Mouse (Mus musculus) T-cell, adult 2 months (primary cell): ENCODE data around the gene Atn1.

Source experiments
- DNase-seq: peaks from one replicate; pipeline ENCODE4 v3.0.0; 2022; ENCODE audit warnings: low spot score

Atn1 gene

DNA sequence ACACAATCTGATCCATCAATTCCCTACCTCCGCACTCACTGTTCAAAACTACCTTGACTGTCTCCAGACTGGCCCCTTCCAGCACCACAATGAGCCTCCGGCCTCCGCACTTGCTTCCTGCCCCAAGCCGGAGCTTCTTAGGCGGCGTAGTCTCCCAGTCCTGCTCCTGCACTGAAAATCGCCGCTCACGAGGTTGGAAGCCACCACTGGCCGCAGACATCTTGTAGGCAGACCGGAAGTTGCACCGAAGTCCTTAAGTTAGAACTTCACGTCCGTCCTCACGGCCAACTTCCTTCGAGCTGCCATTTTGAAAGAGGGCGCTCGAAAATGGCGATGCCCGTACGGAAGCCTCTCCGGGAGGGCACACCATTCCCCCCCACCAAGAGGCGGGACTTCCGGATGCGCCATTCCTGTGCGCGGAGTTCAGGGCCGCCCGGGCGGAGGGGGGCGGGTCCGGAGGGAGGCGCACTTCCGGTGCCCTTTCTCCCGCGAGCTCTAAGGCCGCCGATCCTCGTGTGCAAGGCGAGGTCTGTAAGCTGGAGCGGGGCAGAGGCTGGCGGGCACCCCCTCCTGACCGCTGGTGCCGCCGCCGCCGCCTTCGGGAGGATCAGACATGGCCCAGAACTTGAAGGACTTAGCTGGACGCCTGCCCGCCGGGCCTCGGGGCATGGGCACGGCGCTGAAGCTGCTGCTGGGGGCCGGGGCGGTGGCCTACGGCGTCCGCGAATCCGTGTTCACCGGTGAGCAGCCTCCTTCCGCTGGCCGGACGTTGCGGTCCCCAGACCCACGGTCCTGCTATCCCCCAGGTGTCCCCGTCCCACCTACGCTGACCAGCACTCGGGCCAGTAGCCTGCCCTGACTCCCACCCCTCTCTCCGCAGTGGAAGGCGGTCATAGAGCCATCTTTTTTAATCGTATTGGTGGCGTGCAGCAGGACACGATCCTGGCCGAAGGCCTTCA, 44.2 kb downstream of the Atn1 start, which contains the start of the genes Emg1 and Phb2:
Gene Emg1 (minus strand): TSS at position 355 of the 959 bp plus-strand sequence.
Gene Phb2 (plus strand): TSS at position 513 of the 959 bp plus-strand sequence.
- DNase-seq, result peak; percentile 97

DNA sequence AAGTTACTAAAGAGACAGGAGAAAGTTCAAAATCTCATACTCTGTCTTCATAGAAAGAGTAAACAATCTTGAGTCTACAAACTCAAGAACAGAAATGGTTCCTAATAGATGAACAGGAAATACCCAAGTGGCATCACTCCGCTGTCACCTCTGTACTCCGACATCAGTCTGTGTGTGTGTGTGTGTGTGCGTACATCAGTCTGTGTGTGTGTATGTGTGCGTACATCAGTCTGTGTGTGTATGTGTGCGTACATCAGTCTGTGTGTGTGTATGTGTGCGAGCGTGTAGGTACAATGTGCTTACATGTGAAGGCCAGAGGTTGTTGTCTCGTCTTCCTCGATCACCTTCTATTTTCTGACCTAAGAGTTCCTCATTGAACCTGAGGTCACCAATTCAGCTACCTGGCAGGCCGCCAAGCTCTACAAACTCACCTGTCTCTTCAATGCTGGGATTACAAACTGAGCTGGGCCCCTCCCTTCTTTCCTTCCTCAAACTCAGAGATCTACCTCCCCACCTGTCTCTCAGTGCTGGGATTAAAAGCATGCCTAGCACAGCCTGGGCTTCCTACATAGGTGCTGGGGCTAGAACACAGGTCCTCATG, 47.9 kb downstream of the Atn1 start:
- no peak for DNase-seq

- DNase-seq, result no peak
Observed at GRCm38 (mm10) chr6:124706061-124706627, 50.2 kb downstream of the Atn1 start.

DNA sequence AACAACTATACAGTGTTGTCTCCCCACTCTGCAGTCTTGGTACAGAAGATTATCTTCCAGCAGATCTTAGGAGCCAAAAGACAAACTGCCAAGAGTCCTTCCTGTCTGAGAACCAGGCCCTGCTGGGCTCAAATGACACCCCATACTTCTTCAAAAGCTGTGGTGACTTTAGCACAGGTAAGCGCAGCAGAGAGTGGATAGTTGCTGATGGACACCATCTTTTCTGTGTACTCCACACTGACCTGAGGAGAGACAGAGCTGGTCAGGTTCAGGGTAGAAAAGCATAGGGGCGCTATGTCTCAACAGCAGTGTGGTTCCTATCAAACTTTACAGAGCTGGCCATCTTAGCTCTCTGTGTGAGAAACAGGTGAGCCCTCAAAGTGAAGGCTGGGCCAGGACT, 51.9 kb downstream of the Atn1 start:
- no peak for DNase-seq

DNA sequence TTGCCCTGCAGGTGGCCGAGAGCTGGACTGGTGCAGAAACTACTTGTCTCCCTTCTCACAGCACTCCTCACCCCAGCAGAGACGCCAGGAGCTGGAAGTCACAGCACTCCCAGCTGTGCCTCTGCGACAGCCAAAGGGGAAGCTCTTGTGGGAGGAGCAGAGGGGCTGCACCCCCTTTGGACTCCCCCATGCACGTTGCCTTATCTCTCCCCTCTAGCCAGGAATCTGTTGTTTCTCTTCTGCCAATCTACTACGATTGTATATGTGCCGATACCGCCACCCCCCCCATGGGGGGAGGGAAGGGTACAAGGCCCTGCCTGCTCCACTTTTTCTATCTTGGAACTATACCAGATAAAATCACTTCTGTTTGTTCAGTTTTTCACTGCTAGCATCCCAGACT, 52.5 kb downstream of the Atn1 start:
- no peak for DNase-seq

DNA sequence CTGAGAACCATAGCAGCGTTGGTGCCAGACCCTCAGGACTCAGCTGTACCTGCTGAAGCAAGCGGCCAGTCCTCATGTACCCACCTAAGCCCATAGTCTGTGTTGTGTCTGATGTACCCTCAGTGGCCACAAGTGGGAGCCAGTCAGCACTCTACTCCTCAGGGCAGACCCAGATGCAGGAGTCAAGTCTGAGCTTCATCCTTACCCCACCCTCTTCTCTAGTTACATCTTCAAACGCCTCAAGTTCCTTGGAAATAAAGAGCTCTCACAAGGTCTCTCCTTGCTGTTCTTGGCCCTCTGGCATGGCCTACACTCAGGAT, 53.6 kb downstream of the Atn1 start:
- peak; percentile 80 for DNase-seq

GRCm38 (mm10) chr6:124702102-124702783, 54.1 kb downstream of the Atn1 start:
- no peak for DNase-seq

GRCm38 (mm10) chr6:124701338-124701737, 55.0 kb downstream of the Atn1 start:
- DNase-seq, result peak; percentile 41

GRCm38 (mm10) chr6:124699962-124700610, 56.2 kb downstream of the Atn1 start:
- DNase-seq, result no peak

GRCm38 (mm10) chr6:124699366-124699765, 57.0 kb downstream of the Atn1 start:
- no peak for DNase-seq

GRCm38 (mm10) chr6:124698751-124699150, 57.6 kb downstream of the Atn1 start:
- DNase-seq, result no peak

DNA sequence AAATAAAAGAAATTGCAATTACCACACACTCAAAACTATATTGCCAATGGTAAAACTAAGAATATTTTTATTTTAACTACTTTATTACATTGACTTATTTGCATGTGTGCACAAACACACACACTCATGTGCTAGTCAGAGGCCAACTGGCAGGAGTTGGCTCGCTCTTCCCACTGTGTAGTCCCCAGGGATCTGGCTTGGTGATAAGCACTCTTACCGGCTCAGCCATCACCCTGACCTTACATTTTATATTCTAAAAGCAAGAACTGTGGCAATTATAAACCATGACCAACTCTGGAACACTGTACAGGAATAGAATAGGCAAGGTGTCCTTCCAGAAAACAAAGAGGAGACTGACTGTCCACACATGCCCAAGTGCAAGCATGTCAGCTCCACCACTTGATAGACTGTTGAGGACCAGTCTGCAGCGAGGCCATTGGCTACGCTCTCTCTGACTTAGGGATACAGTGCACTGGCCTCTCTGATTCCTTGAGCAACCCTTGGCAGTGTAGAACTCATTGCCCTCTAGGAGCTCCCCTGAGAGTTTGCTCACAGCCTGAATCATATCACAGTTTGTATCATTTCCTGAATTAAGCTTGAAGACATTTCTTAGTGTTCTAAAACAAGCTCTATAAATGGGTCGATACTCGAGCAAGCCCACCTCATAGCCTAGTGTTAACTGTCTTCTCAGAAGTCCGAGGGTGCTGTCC, 59.7 kb downstream of the Atn1 start:
- DNase-seq, result no peak

GRCm38 (mm10) chr6:124694166-124694955, 62.0 kb downstream of the Atn1 start:
- peak; percentile 85 for DNase-seq

- DNase-seq, result no peak
Observed at GRCm38 (mm10) chr6:124693243-124693981, 62.9 kb downstream of the Atn1 start.
